Mouse (Mus musculus): ENCODE measurements around the gene Mttp. TPM values are rescaled to one million over a fixed set of nuclear protein-coding genes. Genes with fewer than 3 reads are reported as not detected.

Gene Mttp
- polyA plus RNA-seq, 2 experiments: 16.0 to 30.7 TPM

DNA sequence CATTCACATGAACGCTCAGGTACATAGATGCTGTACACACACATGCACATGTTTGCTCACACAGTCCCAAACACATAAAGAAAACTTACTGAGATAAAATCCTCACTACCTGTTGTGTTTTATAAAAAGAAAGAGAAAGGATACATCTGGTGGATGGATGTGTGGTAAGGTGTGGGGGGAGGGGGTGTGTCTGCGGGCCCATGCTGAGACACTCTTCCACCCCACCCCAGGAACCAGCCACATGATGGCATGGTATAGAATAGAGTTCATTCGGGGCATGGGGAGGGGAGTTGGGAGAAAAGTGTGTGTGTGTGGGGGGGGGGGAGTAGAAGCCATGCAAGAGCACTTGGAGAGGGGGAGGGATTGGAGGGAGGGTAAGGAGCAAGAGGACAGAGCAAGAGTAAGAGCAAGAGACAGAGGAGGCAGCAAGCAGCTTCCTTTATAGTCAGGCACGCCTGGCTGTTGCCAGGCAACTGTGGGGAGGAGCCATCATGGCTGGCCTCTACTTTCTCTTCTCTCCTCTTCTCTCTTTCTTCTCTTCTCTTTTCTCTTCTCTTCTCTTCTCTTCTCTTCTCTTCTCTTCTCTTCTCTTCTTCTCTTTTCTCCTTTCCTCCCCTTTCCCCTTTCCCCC, 17.9 kb upstream of the Mttp start:
- Histone ChIP-seq H3K9me3 (ENCODE audit: control insufficient read depth, low read length) (no peaks in the 10 kb centered on the region), H3K4me2 (ENCODE audit: low read depth) (no peak overlapping the region), H3K9ac (replicated peaks) (no peak overlapping the region), H3K27ac (no peak overlapping the region), H3K4me1 (replicated peaks; ENCODE audit: control insufficient read depth in 2 of 2, insufficient read depth in 2 of 2, low read length in 1 of 2) (no peaks in the 10 kb centered on the region), H3K27me3 (ENCODE audit: control insufficient read depth, insufficient read depth, low read length) (no peaks in the 10 kb centered on the region), H3K4me3 (ENCODE audit: insufficient read depth in 1 of 2, low read depth in 2 of 2, low read length in 2 of 2) (no peak overlapping the region), H3K36me3 (replicated peaks; ENCODE audit: control insufficient read depth, insufficient read depth, low read depth) (no peaks in the 10 kb centered on the region)
- DNase-seq (ENCODE audit: low read depth in 3 of 3, low spot score in 3 of 3): no peak
- WGBS (ENCODE audit: insufficient replicate concordance): 54% methylated on average over 4 of the region's 4 CpGs
- TF ChIP-seq CTCF (IDR thresholded peaks at IDR 0.05; ENCODE audit: low read depth) (no peak), EP300 (IDR thresholded peaks at IDR 0.05; ENCODE audit: low read depth) (no peak)
- no peak for ATAC-seq (ENCODE audit: insufficient read depth)

DNA sequence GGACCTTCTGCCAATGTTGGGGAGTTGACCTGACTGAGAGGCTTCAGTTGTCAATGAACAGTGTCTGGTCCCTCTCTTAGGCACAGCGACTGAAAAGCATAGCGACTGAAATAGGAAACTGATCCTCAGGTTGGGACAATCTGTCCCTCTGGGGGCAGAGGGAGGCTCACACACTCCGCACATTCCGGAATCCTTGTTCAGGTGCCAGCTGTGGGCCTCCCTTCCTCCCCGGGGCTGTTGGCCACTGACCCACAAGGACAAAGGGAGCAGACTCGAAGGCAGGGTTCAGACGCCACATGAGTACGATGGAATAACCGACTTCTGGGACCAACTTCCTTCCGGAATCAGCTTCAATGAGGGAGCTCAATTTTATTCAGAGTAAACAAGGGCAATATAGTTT, 16.9 kb upstream of the Mttp start:
- DNase-seq (ENCODE audit: low read depth in 3 of 3, low spot score in 3 of 3) (no peak), ATAC-seq (ENCODE audit: insufficient read depth) (no peak)
- Histone ChIP-seq H3K4me3 (ENCODE audit: insufficient read depth in 1 of 2, low read depth in 2 of 2, low read length in 2 of 2) (no peak overlapping the region), H3K27me3 (ENCODE audit: control insufficient read depth, insufficient read depth, low read length) (no peaks in the 10 kb centered on the region), H3K9me3 (ENCODE audit: control insufficient read depth, low read length) (no peaks in the 10 kb centered on the region), H3K27ac (no peak overlapping the region), H3K9ac (replicated peaks) (no peak overlapping the region), H3K4me1 (replicated peaks; ENCODE audit: control insufficient read depth in 2 of 2, insufficient read depth in 2 of 2, low read length in 1 of 2) (no peaks in the 10 kb centered on the region), H3K4me2 (ENCODE audit: low read depth) (no peak overlapping the region), H3K36me3 (replicated peaks; ENCODE audit: control insufficient read depth, insufficient read depth, low read depth) (no peaks in the 10 kb centered on the region)
- no peak for TF ChIP-seq CTCF (IDR thresholded peaks at IDR 0.05; ENCODE audit: low read depth)
- TF ChIP-seq EP300 (IDR thresholded peaks at IDR 0.05; ENCODE audit: low read depth): no peak
- WGBS (ENCODE audit: insufficient replicate concordance): 74% methylated on average over 10 of the region's 10 CpGs

DNA sequence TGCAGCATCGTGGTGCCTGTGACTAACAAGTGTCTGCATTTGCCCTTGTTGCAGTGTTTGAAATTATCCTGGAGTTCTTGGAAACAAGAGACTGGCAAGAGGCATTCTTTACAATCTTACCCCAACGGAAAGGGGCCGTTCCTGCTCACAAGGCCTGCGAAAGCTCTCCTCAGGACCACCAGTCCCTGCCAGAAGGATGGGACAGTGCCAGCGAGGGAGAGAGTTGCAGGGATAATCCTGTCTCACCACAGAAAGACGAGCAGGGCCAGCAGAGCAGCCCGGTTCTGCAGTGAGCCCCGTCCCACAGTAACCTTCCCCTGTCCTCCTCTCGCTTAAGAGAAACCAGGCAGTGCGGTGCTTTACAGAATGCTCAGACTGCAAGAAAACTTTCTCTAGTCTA, 11.9 kb upstream of the Mttp start:
- Histone ChIP-seq H3K36me3 (replicated peaks; ENCODE audit: control insufficient read depth, insufficient read depth, low read depth) (no peaks in the 10 kb centered on the region; the same call in 1 of the 2 replicates), H3K9me3 (ENCODE audit: control insufficient read depth, low read length) (no peaks in the 10 kb centered on the region), H3K4me2 (ENCODE audit: low read depth) (no peak overlapping the region), H3K9ac (replicated peaks) (no peak overlapping the region), H3K27me3 (ENCODE audit: control insufficient read depth, insufficient read depth, low read length) (no peaks in the 10 kb centered on the region), H3K4me1 (replicated peaks; ENCODE audit: control insufficient read depth in 2 of 2, insufficient read depth in 2 of 2, low read length in 1 of 2) (no peaks in the 10 kb centered on the region), H3K27ac (no peak overlapping the region), H3K4me3 (ENCODE audit: insufficient read depth in 1 of 2, low read depth in 2 of 2, low read length in 2 of 2) (no peak overlapping the region)
- ATAC-seq (ENCODE audit: insufficient read depth) (no peak), DNase-seq (ENCODE audit: low read depth in 3 of 3, low spot score in 3 of 3) (no peak)
- TF ChIP-seq EP300 (IDR thresholded peaks at IDR 0.05; ENCODE audit: low read depth): no peak
- TF ChIP-seq CTCF (IDR thresholded peaks at IDR 0.05; ENCODE audit: low read depth): no peak
- 77% methylated on average over 10 of the region's 10 CpGs for WGBS (ENCODE audit: insufficient replicate concordance)

DNA sequence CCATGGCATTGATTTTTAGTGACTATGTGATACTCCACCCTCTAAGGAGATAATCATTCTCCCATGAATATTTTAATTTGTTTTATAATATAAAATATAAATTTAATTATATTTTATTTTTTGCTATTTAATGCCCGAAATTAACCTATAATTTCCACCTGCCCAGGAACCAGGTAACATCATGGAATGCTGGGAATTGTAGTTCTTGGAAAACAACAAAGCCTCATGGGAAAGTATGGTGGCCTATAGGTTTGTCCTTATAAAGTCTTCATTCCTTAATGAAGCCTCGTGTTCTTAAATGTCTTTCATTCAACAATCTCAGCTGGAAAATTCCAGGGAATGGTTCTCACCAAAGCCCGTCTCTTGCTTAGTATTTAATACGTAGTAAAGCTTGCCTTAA, 10.3 kb upstream of the Mttp start:
- Histone ChIP-seq H3K9ac (replicated peaks) (no peak overlapping the region), H3K4me1 (replicated peaks; ENCODE audit: control insufficient read depth in 2 of 2, insufficient read depth in 2 of 2, low read length in 1 of 2) (no peaks in the 10 kb centered on the region), H3K4me2 (ENCODE audit: low read depth) (no peak overlapping the region), H3K36me3 (replicated peaks; ENCODE audit: control insufficient read depth, insufficient read depth, low read depth) (no peaks in the 10 kb centered on the region; the same call in 1 of the 2 replicates), H3K4me3 (ENCODE audit: insufficient read depth in 1 of 2, low read depth in 2 of 2, low read length in 2 of 2) (no peak overlapping the region), H3K27me3 (ENCODE audit: control insufficient read depth, insufficient read depth, low read length) (no peaks in the 10 kb centered on the region), H3K27ac (no peak overlapping the region), H3K9me3 (ENCODE audit: control insufficient read depth, low read length) (no peaks in the 10 kb centered on the region)
- ATAC-seq (ENCODE audit: insufficient read depth) (no peak), DNase-seq (ENCODE audit: low read depth in 3 of 3, low spot score in 3 of 3) (no peak)
- no peak for TF ChIP-seq EP300 (IDR thresholded peaks at IDR 0.05; ENCODE audit: low read depth)
- TF ChIP-seq CTCF (IDR thresholded peaks at IDR 0.05; ENCODE audit: low read depth): no peak
- WGBS (ENCODE audit: insufficient replicate concordance): 71% methylated on average over 4 of the region's 4 CpGs

DNA sequence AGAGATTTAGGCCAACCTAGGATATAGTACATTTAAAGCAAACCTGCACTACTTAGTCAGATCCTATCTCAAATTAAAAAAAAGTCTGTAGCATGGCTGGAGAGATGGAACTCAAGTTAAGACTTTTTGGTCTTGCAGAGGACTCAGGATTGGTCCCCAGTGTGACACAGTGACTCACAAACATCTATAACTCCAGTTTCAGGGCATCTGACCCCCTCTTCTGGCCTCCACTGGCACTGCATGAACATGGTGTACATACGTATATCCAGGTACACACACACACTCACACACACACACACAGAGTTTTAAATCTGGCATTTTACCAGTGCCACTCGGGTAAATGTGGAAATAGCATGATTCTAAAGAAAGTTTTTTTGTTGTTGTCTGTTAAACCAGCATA, 4.0 kb upstream of the Mttp start:
- Histone ChIP-seq H3K36me3 (replicated peaks; ENCODE audit: control insufficient read depth, insufficient read depth, low read depth) (no peaks in the 10 kb centered on the region), H3K9me3 (ENCODE audit: control insufficient read depth, low read length) (no peaks in the 10 kb centered on the region), H3K4me1 (replicated peaks; ENCODE audit: control insufficient read depth in 2 of 2, insufficient read depth in 2 of 2, low read length in 1 of 2) (0 out of 4 replicates have a peak, but pooled peaks cover 0 to 2% of the 10 kb centered on the region in 2 experiments), H3K4me3 (ENCODE audit: insufficient read depth in 1 of 2, low read depth in 2 of 2, low read length in 2 of 2) (no peak overlapping the region), H3K4me2 (ENCODE audit: low read depth) (no peak overlapping the region), H3K27me3 (ENCODE audit: control insufficient read depth, insufficient read depth, low read length) (no peaks in the 10 kb centered on the region), H3K27ac (no peak overlapping the region), H3K9ac (replicated peaks) (no peak overlapping the region)
- no peak for DNase-seq (ENCODE audit: low read depth in 3 of 3, low spot score in 3 of 3)
- 81% methylated on average over 2 of the region's 2 CpGs for WGBS (ENCODE audit: insufficient replicate concordance)
- no peak for TF ChIP-seq EP300 (IDR thresholded peaks at IDR 0.05; ENCODE audit: low read depth)
- TF ChIP-seq CTCF (IDR thresholded peaks at IDR 0.05; ENCODE audit: low read depth): no peak
- ATAC-seq (ENCODE audit: insufficient read depth): no peak
